Mouse (Mus musculus): Measurements from ENCODE around the gene Hs6st3.

Hs6st3 gene

DNA sequence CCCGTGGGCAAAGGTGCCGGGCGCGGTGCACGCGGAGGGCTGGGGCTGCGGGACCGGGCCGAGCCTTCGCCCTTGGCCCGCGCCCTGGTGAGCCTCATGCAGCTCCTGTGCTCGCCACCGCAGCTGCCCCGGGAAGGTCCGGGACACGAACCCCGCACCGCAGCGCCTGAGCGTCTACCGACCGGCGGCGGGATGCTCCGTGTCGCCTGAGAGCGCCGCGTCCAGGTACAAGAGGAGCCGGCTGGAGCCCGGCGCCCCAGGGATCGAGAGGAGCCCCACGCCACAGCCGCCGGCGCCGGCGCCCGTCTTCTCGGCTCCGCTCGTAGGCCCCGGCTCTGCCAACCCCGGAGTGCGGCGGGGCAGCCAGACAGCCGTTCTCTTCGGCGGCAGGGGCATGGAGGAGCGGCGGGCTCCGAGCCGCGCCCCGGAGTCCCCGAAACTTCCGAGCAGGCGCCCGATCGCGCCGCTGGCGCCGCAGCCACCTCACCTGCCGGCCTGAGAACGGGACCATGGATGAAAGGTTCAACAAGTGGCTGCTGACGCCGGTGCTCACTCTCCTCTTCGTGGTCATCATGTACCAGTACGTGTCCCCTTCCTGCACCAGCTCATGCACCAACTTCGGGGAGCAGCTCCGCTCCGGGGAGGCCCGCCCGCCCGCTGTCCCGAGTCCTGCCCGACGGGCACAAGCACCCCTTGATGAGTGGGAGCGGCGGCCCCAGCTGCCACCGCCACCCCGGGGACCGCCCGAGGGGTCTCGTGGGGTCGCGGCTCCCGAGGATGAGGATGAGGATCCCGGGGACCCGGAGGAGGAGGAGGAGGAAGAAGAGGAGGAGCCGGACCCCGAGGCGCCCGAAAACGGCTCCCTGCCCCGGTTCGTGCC lies at the start of gene Hs6st3:
Gene Hs6st3 (plus strand): TSS at position 436 of the 880 bp plus-strand sequence.
- no peak for DNase-seq (ENCODE audit: extremely low read depth, low read depth, low spot score)

DNA sequence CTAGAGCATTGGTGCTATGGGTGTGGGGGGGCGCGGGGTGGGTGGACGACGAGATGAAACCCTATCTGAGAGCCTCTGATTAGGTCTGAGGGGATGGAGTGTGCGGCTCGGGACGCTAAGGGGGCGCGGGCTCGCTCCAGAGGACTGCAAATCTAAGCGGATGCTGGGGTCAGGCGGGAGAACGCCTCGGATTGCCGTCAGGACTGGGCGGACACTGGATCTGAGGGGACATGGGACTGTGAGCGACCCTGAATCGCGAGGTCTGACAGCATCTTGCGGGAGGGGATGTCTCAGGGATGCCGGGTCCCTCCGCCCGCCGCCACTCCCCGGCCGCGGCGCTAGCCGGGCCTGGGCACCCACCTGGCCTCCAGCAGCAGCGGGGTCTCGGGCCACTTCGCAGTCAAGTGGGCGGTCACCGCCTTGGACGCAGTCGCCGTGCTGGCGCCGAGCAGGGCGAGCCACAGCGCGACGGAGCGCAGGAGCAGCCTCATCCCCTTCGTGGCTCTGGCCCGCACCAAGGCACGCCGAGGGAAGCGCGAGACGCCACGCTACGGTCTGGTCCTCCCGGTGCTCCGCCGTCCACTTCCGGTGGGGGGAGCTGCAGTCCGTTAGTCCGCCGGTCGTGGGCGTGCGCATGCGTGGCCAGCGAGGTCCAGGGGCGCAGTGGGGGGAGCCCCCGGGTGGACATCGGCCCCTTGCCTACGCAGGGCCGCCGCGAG lies 39.1 kb upstream of the Hs6st3 start, which contains the start of gene Uggt2:
Gene Uggt2 (minus strand): TSS at position 580 of the 719 bp plus-strand sequence.
- no peak for DNase-seq (ENCODE audit: extremely low read depth, low read depth, low spot score)

DNA sequence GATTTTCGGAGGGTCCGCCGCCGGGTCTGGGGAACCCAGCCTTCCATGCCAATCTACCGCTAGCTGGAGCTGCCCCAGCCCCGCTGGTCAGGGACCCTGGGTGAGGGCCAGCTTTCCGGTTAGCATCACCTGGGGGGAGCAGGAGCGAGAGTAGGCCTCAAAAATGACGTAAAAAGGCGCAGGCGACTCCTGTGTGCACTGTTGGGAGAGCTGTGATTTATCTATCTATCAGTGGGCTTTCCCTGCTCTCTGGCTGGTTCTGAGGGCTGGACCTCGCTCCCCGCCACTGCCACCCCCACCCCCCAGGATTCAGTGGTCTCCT lies 38.6 kb upstream of the Hs6st3 start:
- no peak for DNase-seq (ENCODE audit: extremely low read depth, low read depth, low spot score)

DNA sequence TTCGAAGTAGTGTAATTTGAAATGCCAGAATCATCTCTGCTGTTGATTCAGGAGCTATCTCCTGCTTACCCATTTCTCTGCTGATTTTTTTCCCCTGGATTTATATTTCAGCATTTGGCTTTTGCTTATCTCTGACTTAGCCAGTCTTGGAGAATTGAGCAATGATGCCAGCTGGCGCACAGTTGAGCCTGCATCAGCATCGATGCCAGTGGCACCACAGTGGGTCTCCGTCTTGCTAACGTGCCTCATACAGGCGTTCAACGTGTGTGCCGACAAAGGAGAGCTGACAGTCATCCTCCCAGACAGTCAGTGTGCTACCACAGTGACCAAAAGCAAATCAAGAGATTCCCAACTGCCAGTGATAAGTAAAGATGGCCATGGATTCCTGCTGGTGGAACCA lies 30.6 kb upstream of the Hs6st3 start:
- no peak for DNase-seq (ENCODE audit: extremely low read depth, low read depth, low spot score)

DNA sequence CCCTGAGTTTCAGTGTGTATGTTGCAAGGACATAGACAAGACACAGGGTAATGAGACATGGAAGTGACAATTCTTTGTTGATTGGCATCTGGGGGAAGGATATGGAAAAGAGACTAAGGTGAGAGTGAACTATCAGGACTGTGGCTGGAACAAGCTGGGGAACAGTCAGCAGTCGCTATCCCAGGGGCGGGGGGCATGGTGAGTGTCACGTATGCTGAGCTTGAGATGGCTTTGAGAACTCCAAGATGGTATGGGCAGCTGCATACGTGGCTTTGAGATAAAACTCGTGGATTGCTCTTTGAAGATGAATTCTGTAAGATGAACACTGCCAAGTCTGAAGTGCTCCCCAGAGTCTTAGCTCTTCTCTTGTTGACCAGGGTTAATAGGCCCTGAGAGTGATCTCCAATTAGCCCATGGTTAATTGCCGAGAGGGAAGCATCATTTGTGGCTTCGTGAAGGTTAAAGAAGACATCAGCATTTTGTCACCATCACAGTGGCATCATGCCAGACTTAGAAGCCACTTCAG lies 29.3 kb upstream of the Hs6st3 start:
- DNase-seq (ENCODE audit: extremely low read depth, low read depth, low spot score): no peak

DNA sequence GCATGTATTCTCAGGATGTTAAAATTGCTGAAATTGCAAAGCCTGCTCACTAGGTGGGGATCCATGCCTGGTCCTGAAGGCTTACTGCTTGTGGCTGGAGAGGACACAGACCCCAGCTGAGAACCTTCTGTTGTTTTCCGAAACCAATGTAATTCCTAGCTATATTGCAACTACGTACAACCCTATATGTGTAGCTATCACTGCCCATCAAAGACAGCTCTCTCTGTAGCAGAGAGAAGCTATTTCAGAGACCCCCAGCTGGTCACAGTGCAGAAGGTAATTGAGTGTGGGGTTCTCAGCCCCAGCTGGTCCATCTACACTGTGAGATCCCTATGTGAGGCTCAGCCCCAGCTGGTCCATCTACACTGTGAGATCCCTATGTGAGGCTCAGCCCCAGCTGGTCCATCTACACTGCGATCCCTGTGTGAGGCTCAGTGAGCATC lies 28.3 kb upstream of the Hs6st3 start:
- no peak for DNase-seq (ENCODE audit: extremely low read depth, low read depth, low spot score)

DNA sequence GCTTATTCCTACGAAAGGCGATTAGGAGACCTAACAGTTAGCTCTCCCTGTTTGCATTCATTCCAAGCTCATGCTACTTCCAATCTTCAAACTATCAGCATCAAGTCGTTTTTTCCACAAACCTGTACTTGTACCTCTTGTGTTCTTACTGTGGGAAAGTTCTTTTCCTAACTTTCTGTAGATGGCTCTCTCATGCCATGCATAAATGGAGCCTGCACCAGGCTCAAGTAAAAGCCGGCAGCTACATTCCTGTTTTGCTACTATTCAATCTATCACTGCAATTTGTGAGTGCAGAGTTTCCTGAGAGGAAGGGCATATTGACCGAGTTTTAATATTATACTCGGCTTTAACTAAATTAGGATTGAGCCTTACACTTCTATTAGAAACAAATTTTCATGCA lies 25.6 kb upstream of the Hs6st3 start:
- no peak for DNase-seq (ENCODE audit: extremely low read depth, low read depth, low spot score)

GRCm38 (mm10) chr14:119123582-119123981 lies 14.6 kb upstream of the Hs6st3 start:
- no peak for DNase-seq (ENCODE audit: extremely low read depth, low read depth, low spot score)

- no peak for DNase-seq (ENCODE audit: extremely low read depth, low read depth, low spot score)
Measured at GRCm38 (mm10) chr14:119124061-119124460, 14.1 kb upstream of the Hs6st3 start.

GRCm38 (mm10) chr14:119125840-119126239 lies 12.3 kb upstream of the Hs6st3 start:
- no peak for DNase-seq (ENCODE audit: extremely low read depth, low read depth, low spot score)

DNA sequence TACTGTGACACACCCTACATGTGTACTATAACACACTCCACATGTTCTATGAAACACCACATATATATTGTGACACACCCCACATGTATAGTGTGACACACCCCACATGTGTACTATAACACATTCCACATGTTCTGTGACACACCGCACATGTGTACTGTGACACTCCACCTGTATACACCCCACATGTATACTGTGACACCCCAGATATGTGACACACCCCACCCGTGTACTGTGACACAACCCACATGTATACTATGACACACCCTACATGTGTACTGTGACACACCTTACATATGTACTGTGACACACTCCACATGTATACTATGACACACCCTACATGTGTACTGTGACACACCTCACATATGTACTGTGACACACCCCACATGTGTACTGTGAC lies 10.8 kb upstream of the Hs6st3 start:
- no peak for DNase-seq (ENCODE audit: extremely low read depth, low read depth, low spot score)

- no peak for DNase-seq (ENCODE audit: extremely low read depth, low read depth, low spot score)
Measured at GRCm38 (mm10) chr14:119137512-119137905, 632 bp upstream of the Hs6st3 start.

GRCm38 (mm10) chr14:119138786-119139100 lies 602 bp downstream of the Hs6st3 start:
- DNase-seq (ENCODE audit: extremely low read depth, low read depth, low spot score): no peak

GRCm38 (mm10) chr14:119139381-119139950 lies 1.3 kb downstream of the Hs6st3 start:
- DNase-seq (ENCODE audit: extremely low read depth, low read depth, low spot score): no peak

- DNase-seq (ENCODE audit: extremely low read depth, low read depth, low spot score): no peak
Measured at GRCm38 (mm10) chr14:119153088-119153487, 14.9 kb downstream of the Hs6st3 start.

GRCm38 (mm10) chr14:119193905-119194304 lies 55.8 kb downstream of the Hs6st3 start:
- no peak for DNase-seq (ENCODE audit: extremely low read depth, low read depth, low spot score)

DNA sequence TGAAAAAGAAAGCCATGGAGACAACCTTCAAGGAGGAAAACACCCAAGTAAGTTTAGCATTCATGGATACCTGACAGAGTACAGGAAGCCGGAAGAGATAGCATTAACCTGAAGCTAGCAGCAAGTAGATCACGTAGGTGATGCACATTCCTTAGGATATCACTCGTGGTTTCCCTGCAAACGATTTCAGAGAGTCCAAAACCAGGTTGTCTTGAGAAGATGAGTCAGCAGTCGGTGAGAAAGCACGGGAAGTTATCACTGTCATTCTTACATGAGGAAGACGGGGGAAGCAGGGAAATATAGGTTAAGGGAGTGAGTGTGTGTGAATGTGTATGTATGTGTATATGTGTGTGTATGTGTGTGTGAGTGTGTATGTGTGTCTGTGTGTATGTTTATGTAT lies 65.4 kb downstream of the Hs6st3 start:
- no peak for DNase-seq (ENCODE audit: extremely low read depth, low read depth, low spot score)

DNA sequence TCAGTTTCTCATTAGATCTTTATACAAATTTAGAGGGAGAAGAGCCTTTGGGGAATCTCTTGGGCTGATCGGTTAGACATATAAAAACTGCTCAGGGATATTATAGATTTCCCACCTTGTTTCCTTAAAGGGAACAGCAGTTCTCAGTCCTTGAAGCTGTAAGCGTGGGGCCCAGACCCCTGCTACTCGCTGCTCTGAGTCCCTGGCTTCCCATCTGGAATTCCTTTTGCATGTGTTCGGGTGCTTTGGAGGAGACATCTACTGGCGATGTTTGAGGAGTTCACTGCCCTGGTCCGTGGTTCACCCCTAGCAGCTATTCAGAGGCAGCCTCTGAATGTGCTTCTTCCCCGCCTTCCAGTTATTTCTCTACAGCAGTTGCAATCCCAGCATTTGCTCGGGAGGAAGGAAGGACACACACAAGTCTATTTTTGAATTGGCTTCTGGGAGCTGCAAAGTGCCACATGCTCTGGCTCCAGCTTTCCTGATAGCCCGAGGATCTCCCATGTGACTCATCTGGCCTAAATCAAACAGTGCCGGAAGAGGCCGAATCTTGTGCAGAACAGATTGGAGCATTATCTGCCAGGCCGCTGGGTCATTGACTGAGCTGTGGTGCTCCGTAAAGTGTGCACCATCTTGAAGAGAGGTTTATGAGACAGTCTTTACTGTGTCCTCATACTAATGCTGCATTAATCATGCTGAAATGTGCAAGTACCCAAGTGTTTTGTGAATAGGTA lies 77.6 kb downstream of the Hs6st3 start:
- DNase-seq (ENCODE audit: extremely low read depth, low read depth, low spot score): no peak

DNA sequence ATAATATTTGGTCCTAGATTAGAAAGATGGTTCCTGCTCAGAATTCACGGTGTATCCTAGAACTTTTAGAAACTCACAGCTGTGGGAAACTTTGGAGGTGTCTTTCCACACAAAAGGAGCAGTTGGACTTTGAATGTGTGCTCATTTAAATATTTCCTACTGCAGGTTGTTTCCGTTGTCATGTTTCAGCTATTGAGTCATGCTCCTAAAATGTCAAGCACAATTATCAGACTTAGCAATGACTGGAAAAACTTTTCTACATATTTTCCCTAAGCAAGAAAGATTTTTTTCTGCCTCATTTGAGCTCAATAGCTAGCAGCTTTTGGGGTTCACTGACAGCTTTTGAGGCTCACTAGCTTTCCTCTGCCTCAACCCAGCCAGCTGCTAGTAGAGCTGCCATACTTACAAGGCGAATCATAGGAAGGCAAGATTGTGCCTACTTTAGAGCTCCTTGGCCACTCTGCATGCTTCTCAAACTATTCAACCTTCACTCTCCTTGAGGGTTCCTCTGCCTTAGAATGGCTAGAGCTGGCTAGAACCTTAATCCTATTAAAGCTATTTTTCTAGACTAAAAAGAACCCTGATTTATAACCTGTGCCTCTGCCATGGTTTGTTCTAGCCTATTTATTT lies 89.7 kb downstream of the Hs6st3 start:
- no peak for DNase-seq (ENCODE audit: extremely low read depth, low read depth, low spot score)

- no peak for DNase-seq (ENCODE audit: extremely low read depth, low read depth, low spot score)
Measured at GRCm38 (mm10) chr14:119233598-119233997, 95.5 kb downstream of the Hs6st3 start.

DNA sequence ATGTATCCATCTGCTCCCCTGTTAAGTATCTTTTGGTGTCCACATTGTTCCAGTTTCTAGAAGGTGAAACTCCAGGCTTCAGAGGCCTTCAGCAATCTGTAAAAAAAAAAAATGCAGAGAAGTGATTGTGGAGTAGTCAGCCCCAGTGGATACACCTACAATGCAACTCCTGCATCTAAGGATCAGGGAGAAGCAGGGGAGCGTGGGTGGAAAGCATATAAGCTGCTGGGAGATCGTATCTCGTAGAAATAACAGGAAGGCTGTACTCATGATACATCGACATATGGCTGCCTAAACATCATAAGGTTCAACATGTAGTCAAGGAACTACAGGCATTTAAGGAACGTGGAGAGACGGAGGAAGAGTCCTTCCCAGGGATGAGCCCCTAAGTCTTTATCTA lies 109.0 kb downstream of the Hs6st3 start:
- DNase-seq (ENCODE audit: extremely low read depth, low read depth, low spot score): no peak
